Mouse (Mus musculus): ENCODE measurements around the gene Gdap2.

The Gdap2 gene

DNA sequence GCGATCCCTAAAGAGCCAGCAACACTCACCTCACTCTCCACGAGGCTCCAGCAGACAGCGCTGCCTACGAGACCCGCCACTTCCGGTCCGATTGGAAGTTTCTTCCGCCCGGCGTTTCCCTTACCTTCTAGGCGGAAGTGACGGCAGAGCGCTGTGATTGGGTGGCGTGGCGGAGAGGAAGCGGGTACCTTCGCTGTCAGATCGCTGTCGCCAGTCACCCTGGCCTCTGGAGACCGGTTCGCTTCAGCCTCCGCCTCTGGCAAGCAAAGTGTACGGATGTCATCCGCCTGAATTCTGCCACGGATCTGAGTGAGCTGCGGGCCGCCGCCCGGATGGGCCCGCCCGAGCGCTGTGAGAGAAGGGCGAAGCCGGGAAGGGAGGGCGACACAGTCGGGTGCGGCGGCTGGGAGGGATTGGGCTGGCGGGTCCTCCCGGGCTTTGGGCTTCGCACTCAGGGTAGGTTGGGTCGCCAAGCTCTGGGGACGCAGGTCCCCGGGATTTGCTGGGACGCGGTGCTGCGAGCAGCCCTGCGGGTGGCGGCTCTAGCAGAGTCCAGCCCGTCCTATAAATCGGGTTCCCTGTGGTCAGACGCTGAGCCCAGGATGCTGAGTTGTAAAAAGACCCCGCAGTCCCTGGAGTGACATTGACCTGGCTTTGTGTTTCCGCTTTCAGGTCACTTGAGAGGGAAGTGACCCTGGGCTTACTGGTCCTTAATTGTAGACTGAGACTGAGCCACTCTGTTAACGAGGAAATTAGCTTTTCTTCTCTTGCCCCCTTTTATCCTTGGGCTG, at the start of gene Gdap2, which contains the start of gene Wdr3:
Gdap2 (plus strand) TSS at position 67 of the 791 bp plus-strand sequence.
Wdr3 (minus strand) TSS at position 93 of the 791 bp plus-strand sequence.
- DNase-seq (ENCODE audit: low spot score), result peak; percentile 84

DNA sequence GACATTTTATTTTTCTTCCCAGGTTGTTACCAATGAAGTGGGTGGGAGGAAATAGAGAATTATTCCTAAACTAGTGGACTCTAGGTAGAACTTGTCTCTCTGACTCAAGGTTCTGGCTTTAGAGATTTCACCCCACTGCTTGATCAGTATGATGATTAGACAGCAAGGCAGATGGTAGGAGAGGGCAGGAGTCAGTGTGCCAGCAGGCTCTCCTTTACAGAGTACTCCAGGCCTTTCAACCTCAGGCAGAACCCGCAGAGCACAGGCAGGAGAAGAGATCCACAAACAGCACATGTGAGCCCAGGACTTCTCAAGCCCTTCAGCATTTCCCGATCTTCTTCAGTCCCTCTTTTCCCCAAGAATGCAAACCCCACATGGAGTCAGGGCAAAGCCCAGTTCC, 43.5 kb upstream of the Gdap2 start:
- DNase-seq (ENCODE audit: low spot score), result no peak

DNA sequence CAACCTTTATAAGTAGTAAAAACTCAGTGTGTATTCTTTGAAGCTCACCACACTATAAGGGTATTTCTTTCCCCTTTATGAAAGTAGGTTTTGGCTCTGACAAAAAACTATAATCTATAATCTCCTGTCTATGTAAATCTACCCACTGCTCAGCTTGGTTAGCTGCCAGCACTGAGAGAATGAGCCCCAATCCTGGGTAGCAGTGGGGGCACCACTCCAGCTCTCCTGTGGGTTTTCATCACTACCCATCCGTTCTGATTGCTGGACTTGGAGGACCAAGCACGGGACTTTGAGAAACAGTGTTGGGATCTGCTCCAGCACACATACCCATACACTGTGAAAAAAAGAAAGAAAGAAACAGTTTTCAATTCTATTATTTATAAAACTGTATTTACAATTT, 40.2 kb upstream of the Gdap2 start:
- DNase-seq (ENCODE audit: low spot score), result no peak

DNA sequence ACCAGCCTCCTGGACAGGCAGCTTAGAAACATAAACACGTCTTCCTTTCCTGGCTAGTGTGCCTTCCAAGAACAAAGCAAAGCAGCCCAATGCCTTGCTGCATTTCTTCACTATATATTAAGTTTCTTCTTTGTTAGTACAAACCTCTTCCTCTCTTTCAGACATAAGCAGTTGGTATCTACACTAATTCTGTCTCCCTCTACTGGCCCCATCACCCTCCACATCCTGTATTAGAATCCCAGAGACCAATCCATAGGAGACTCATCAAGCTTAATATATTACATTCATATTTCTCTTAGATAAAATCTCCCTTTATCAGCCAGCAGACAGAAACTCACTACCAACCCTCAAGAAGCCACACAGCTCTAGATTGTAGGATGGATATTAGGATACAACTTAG, 39.7 kb upstream of the Gdap2 start:
- DNase-seq (ENCODE audit: low spot score), result no peak

DNA sequence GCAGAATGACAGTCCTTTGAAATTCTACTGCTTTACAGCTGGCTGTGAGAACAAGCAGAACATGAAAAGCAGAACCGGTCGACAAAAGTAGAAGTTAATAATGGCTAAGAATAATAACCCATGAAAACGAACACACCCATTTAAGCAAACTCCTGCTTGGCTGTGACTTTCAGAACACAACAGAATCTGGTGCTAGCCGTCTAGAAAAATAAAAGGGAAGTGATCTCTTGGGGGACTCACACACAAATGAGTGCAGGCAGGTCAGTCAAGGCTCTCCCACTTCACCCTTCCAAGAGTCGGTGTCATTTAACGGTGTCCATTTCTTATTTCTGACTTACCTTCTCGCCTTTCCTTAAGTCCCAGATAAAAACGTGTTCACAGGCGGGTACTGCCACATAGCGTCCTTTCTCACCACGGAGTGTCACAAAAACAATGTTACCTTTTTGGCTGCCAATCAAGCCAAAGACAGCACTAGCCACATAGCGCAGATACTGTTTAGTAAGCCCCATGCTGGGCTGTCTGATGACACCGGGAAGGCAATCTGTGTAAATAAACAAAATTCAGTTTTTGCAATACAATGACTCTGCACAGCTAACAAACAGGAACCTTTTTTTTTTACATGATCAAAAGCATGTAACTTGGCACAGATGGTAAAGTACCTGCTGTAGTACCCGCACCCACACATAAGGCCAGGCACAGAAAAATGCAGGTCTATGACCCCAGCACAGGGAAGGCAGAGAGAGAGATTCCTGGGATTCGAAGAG, 1.3 kb upstream of the Gdap2 start:
- DNase-seq (ENCODE audit: low spot score), result no peak

GRCm38 (mm10) chr3:100161665-100162314, 391 bp upstream of the Gdap2 start:
- no peak for DNase-seq (ENCODE audit: low spot score)

GRCm38 (mm10) chr3:100163556-100163955, 1.4 kb downstream of the Gdap2 start:
- DNase-seq (ENCODE audit: low spot score), result no peak

DNA sequence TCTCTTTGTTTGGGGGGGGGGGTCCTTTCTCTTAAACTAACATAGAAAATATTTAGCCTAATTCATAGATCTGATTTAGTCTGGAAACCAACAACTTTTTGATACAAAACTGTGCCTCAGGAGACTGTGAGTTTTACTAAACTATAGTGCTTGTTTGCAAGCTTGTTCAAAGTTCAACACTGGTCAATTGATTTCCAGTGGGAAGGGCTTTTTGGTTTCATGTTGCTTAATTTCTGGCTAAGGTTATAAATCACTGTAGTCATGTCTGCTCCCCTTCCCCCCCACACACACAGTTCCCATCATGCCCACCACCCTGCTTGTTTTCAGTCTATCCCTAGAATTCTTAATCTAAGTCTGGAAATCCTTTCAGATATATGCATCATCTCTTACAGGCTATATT, 2.8 kb downstream of the Gdap2 start:
- DNase-seq (ENCODE audit: low spot score), result no peak

GRCm38 (mm10) chr3:100176031-100176430, 13.8 kb downstream of the Gdap2 start:
- no peak for DNase-seq (ENCODE audit: low spot score)

- no peak for DNase-seq (ENCODE audit: low spot score)
Observed at GRCm38 (mm10) chr3:100180471-100180870, 18.3 kb downstream of the Gdap2 start.

DNA sequence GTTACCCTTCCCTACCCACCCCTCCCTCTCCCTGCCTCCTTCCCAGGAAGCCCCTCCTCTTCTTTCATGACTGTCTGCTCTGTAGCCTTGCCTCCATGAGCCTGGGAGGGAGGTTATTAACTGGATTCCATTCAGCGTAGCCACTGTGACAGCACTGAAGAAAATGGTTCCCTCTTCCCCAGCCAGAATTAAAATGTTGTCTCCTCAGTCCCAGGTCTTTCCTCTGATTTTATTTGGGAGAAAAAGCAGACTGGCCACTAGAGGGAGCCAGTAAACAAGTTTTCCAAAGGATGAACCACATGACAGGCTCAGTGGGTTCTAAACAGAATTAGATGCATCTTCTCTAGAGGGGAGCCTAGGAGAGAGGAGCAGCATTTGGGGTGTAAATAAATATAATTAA, 27.3 kb downstream of the Gdap2 start:
- DNase-seq (ENCODE audit: low spot score), result peak; percentile 35

DNA sequence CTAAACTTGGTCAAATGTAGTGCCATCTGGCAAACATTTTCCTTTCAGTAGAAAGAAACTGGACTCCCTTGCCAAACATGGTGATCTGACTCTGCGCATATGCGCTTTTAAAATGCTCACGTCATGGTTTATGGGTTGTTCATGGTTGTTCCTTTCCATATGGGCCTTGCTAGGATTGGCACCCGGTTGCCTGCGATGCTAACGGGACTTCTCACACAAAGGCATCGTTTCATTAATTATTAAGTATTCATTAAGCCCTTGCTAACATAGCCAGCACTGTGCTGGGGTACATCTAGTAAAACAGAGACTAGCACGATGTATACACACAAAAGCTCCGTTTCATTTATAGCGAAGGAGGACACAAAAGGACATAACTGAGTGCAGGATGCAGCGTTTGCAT, 27.7 kb downstream of the Gdap2 start:
- DNase-seq (ENCODE audit: low spot score), result no peak

DNA sequence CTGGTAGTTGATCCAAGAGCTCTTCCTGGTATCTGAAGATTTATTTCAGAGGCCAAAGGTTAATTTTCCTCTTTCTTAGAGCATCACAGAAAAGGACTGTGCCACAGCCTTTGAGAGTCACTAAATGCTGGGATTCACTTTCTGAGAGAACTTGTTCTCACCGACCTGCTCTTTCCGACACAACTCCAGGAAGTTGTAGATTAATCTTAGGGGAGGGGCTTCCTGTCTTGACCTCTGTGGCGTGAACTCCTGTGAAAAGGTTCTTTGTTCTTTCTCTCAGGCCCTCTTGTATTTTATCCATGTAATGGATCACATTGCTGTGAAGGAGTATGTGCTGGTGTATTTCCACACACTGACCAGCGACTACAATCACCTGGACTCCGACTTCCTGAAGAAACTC, 32.0 kb downstream of the Gdap2 start:
- DNase-seq (ENCODE audit: low spot score), result no peak

DNA sequence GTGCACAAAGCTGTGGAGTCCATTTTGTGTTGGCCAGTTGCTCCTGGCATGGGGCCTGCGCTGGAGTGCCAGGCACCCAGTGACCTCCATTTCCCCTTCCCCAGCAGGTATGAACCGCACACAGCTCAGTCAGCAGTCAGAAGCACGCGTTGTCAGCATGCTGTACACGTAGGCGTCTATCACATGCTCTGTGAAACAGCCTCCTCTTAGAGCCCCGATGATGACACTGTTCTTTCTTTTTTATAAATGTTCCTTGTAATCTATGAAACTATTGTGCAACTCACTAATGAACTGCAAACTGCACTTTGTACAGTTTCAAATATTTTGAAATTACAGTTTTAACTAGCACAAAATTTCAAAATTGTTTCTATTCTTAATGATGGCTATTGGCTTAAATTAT, 39.4 kb downstream of the Gdap2 start:
- DNase-seq (ENCODE audit: low spot score), result no peak

DNA sequence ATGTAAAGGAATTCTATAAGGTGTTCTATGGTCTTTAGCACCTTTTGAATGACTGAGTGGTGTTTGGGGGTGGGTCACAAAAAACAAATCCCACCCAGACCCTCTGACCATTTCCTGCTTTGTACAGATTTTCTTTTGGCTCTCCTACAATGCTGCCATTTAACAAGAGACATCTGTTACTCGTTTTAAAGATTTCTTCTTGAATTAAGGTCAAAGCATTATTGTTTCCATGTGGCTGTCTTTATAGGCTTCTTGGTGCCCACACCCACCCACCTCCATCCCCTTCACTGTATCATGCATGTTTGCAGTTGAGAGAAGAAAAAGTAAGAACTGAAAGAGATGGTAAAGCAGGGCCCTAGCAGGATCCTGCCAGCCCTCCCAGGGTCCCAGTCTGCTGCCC, 44.8 kb downstream of the Gdap2 start:
- DNase-seq (ENCODE audit: low spot score), result no peak

DNA sequence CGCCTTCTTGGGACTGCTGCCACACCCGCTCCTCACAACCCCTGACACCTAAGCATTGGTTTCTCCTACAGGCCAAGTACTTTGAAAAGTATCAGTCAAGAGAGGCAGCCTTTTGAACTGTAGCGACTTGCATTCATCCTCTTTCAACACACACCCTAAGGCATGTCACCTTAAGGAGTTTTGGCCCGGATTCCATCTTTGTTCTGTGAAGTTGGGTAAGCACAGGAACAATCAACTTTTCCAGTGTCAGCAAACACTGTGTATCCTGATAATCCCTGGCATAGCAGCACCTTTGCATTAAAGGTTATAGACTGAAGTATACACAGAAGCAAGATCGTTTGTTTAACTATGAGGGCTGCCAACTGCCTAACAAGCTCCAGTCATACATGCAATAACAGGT, 53.3 kb downstream of the Gdap2 start:
- DNase-seq (ENCODE audit: low spot score), result no peak

DNA sequence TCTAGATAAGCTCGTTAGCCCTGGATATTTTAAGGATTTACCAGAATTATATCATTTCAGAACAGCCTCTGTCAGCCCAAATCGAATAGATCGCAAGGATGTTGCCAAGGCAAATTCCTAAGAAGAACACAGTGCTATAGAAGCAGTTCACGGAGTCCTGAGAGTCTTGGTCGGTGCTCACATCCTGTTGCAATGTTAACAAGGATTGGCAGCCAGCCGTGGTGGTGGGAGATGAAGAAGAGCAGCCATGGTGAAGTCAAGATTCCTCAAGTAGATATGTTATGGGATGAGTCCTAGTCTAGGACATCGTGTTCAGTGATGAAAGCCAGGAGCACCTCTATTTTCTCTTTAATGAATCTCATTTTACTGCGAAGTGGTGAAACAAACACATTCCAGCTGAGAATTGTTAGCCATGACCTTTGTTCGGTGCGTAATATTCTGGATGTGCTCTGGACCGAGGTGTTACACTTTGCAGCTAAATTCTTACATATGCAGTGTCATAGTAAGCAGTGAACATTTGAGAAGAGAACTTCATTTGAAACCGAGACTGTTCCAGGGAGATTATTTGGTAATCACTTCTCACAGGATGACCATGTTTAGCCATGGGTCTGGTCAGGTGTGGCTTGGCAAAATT, 63.3 kb downstream of the Gdap2 start:
- no peak for DNase-seq (ENCODE audit: low spot score)

GRCm38 (mm10) chr3:100227509-100227908, 65.3 kb downstream of the Gdap2 start:
- no peak for DNase-seq (ENCODE audit: low spot score)

- DNase-seq (ENCODE audit: low spot score), result no peak
Observed at GRCm38 (mm10) chr3:100228981-100229380, 66.8 kb downstream of the Gdap2 start.

DNA sequence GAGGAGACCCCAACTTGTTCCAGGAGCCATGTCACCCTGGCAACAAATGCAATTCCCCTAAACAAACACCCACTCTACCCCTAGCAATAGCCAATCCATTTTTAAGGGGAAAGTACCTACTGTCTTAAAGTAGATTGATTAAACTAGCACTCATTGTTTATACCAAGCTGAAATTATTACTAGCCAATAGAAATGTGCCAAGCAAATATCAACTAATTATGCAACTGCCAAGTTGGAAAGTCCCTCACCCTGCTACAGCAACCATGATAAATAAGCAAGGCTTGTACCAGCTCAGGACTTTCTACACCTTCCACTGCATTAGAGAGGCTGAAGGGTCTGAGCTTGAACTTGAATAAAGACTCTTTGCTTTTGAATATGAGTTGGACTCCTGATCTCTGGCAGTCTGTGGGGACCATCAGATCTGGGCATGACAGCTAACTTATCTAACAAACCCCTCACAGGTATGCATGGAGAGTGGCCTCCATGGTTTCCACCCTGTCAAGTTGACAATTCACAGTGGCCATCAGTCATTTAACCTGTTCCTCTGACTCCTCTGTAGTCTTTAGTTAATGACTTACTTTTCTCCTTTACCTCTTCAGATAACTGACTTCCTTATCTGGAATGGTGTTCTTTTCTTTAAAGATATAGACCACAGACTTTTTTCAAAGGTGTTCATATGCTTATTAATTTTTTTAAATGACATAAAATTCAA, 74.7 kb downstream of the Gdap2 start:
- DNase-seq (ENCODE audit: low spot score), result no peak

DNA sequence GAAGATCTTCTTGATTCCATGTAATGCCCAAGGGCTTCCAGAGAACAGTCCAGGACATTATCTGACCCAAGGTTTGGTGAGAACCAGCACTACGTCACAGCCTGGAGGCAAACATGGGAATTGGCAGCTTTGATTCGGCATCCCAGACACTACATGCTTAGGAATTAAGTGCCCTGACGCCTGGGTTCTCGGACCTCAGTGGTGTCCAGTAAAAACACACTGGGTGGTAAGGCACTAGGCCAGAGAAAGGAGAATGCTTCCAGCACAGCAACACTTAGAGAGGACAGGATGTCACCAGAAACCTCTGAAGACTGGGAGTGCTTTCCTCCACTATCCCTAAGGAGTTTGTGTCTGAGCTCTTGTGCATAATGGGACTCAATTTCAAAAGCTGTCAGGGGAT, 80.0 kb downstream of the Gdap2 start:
- no peak for DNase-seq (ENCODE audit: low spot score)

Measured in ovary, postnatal 10 days (tissue).